Mouse (Mus musculus): ENCODE results near the gene 1700024G13Rik. TPM values are rescaled to one million over a fixed set of nuclear protein-coding genes. Genes with fewer than 3 reads are reported as not detected.
A peak's percentile ranks its signal among the peaks of the same experiment; 100 is the strongest.
"Not testable (repeated sequence)": the region's sequence is repeated elsewhere in the genome, so short reads cannot be mapped to it uniquely, and the experiment has no call there.

Gene 1700024G13Rik
- polyA plus RNA-seq (2015; fragmentation: Nextera tagmentation; extraction: Ambion mirVana) = not detected in 2 replicates

- Histone ChIP-seq H3K4me1 (replicated peaks) (no peaks in the 10 kb centered on the region), H3K4me2 (replicated peaks) (no peak within 1 kb of the TSS), H3K27ac (no peak within 1 kb of the TSS), H3K27me3 (replicated peaks) (no peaks in the 10 kb centered on the region; the same call in 1 of the 2 replicates), H3K36me3 (no peaks in the 10 kb centered on the region), H3K4me3 (replicated peaks) (no peak within 1 kb of the TSS), H3K9ac (no peak within 1 kb of the TSS), H3K9me3 (no peaks in the 10 kb centered on the region)
- peak; percentile 95 for ATAC-seq
- 3% methylated on average over 13 of the region's 13 CpGs for WGBS
These were observed at the start of gene 1700024G13Rik for GRCm38 (mm10) chr14:32388196-32388595. TSS of gene 1700024G13Rik (minus strand) at chr14:32388391.

- Histone ChIP-seq H3K4me2 (replicated peaks) (no peak overlapping the region), H3K27me3 (replicated peaks) (no peaks in the 10 kb centered on the region), H3K36me3 (no peaks in the 10 kb centered on the region), H3K4me3 (replicated peaks) (no peak overlapping the region), H3K9ac (no peak overlapping the region), H3K4me1 (replicated peaks) (no peaks in the 10 kb centered on the region), H3K27ac (0 out of 2 replicates have a peak overlapping the region, but pooled peaks have one; percentile 38), H3K9me3 (no peaks in the 10 kb centered on the region)
- WGBS = 38% methylated on average over 5 of the region's 5 CpGs
- 0 out of 2 replicates have a peak, but pooled peaks have one; percentile 31 for ATAC-seq
These were observed 49.2 kb upstream of the 1700024G13Rik start for GRCm38 (mm10) chr14:32437352-32437793.

GRCm38 (mm10) chr14:32429030-32429602, 40.9 kb upstream of the 1700024G13Rik start:
- no peak overlapping the region for H3K4me2 ChIP-seq (replicated peaks)
- WGBS = 41% methylated on average over 8 of the region's 8 CpGs
- H3K4me1 ChIP-seq (replicated peaks) = no peaks in the 10 kb centered on the region
- no peaks in the 10 kb centered on the region for H3K27me3 ChIP-seq (replicated peaks)
- no peak overlapping the region for H3K4me3 ChIP-seq (replicated peaks)
- no peak overlapping the region for H3K27ac ChIP-seq
- H3K36me3 ChIP-seq = no peaks in the 10 kb centered on the region
- no peak for ATAC-seq
- H3K9ac ChIP-seq = no peak overlapping the region
- no peaks in the 10 kb centered on the region for H3K9me3 ChIP-seq

- H3K9ac ChIP-seq = no peak overlapping the region
- no peaks in the 10 kb centered on the region for H3K9me3 ChIP-seq
- no peak for ATAC-seq
- H3K36me3 ChIP-seq = no peaks in the 10 kb centered on the region
- H3K27me3 ChIP-seq (replicated peaks) = no peaks in the 10 kb centered on the region
- no peak overlapping the region for H3K4me2 ChIP-seq (replicated peaks)
- WGBS = 88% methylated on average over 7 of the region's 7 CpGs
- no peak overlapping the region for H3K27ac ChIP-seq
- H3K4me1 ChIP-seq (replicated peaks) = no peaks in the 10 kb centered on the region
- H3K4me3 ChIP-seq (replicated peaks) = no peak overlapping the region
These were observed 35.8 kb upstream of the 1700024G13Rik start for GRCm38 (mm10) chr14:32423946-32424345.

- Histone ChIP-seq H3K4me1 (replicated peaks) (no peaks in the 10 kb centered on the region), H3K9me3 (no peaks in the 10 kb centered on the region), H3K27ac (no peak overlapping the region), H3K36me3 (no peaks in the 10 kb centered on the region), H3K9ac (no peak overlapping the region), H3K4me2 (replicated peaks) (no peak overlapping the region), H3K4me3 (replicated peaks) (no peak overlapping the region), H3K27me3 (replicated peaks) (no peaks in the 10 kb centered on the region)
- ATAC-seq = no peak
- 71% methylated on average over 11 of the region's 11 CpGs for WGBS
These were observed 30.6 kb upstream of the 1700024G13Rik start for GRCm38 (mm10) chr14:32418747-32419146.

- no peak overlapping the region for H3K4me3 ChIP-seq (replicated peaks)
- H3K4me2 ChIP-seq (replicated peaks) = no peak overlapping the region
- no peaks in the 10 kb centered on the region for H3K36me3 ChIP-seq
- 83% methylated on average over 5 of the region's 5 CpGs for WGBS
- H3K4me1 ChIP-seq (replicated peaks) = no peaks in the 10 kb centered on the region
- H3K27me3 ChIP-seq (replicated peaks) = no peaks in the 10 kb centered on the region
- H3K9ac ChIP-seq = no peak overlapping the region
- H3K27ac ChIP-seq = no peak overlapping the region
- no peak for ATAC-seq
- H3K9me3 ChIP-seq = no peaks in the 10 kb centered on the region
These were observed 23.9 kb upstream of the 1700024G13Rik start for GRCm38 (mm10) chr14:32412075-32412474.

GRCm38 (mm10) chr14:32410084-32410483, 21.9 kb upstream of the 1700024G13Rik start:
- Histone ChIP-seq H3K27me3 (replicated peaks) (no peaks in the 10 kb centered on the region), H3K4me2 (replicated peaks) (no peak overlapping the region), H3K36me3 (no peaks in the 10 kb centered on the region), H3K4me1 (replicated peaks) (no peaks in the 10 kb centered on the region), H3K9ac (no peak overlapping the region), H3K27ac (no peak overlapping the region), H3K9me3 (no peaks in the 10 kb centered on the region), H3K4me3 (replicated peaks) (no peak overlapping the region)
- WGBS = 86% methylated on average over 5 of the region's 5 CpGs
- no peak for ATAC-seq

- WGBS = 38% methylated on average over 1 of the region's 1 CpGs
- H3K9ac ChIP-seq; H3K27ac ChIP-seq; H3K9me3 ChIP-seq; H3K36me3 ChIP-seq; H3K27me3 ChIP-seq (replicated peaks); ATAC-seq; H3K4me2 ChIP-seq (replicated peaks); H3K4me1 ChIP-seq (replicated peaks); H3K4me3 ChIP-seq (replicated peaks): not testable (repeated sequence)
These were observed 17.2 kb upstream of the 1700024G13Rik start for GRCm38 (mm10) chr14:32405399-32405798.

- ATAC-seq = no peak
These were observed 6.6 kb downstream of the 1700024G13Rik start for GRCm38 (mm10) chr14:32381619-32382018.

GRCm38 (mm10) chr14:32381066-32381465, 7.1 kb downstream of the 1700024G13Rik start:
- no peak overlapping the region for H3K9ac ChIP-seq
- H3K27ac ChIP-seq = no peak overlapping the region
- H3K36me3 ChIP-seq = no peaks in the 10 kb centered on the region
- H3K27me3 ChIP-seq (replicated peaks) = peaks cover 18% of the 10 kb centered on the region
- H3K4me2 ChIP-seq (replicated peaks) = no peak overlapping the region
- ATAC-seq = no peak
- H3K4me3 ChIP-seq (replicated peaks) = no peak overlapping the region
- no peaks in the 10 kb centered on the region for H3K4me1 ChIP-seq (replicated peaks)
- 29% methylated on average over 7 of the region's 7 CpGs for WGBS
- H3K9me3 ChIP-seq = no peaks in the 10 kb centered on the region

More at GRCm38 (mm10) chr14:32381619-32382018, 6.6 kb downstream of the 1700024G13Rik start:
- Histone ChIP-seq H3K4me3 (replicated peaks) (no peak overlapping the region), H3K4me1 (replicated peaks) (no peaks in the 10 kb centered on the region), H3K27me3 (replicated peaks) (peaks cover 18% of the 10 kb centered on the region), H3K36me3 (no peaks in the 10 kb centered on the region), H3K4me2 (replicated peaks) (no peak overlapping the region), H3K27ac (no peak overlapping the region), H3K9ac (no peak overlapping the region), H3K9me3 (no peaks in the 10 kb centered on the region)
- 48% methylated on average over 15 of the region's 15 CpGs for WGBS

- 37% methylated on average over 3 of the region's 3 CpGs for WGBS
- peaks cover 18% of the 10 kb centered on the region for H3K27me3 ChIP-seq (replicated peaks)
- no peaks in the 10 kb centered on the region for H3K36me3 ChIP-seq
- H3K9me3 ChIP-seq = no peaks in the 10 kb centered on the region
- no peak overlapping the region for H3K9ac ChIP-seq
- H3K27ac ChIP-seq = no peak overlapping the region
- H3K4me1 ChIP-seq (replicated peaks) = no peaks in the 10 kb centered on the region
- H3K4me2 ChIP-seq (replicated peaks) = no peak overlapping the region
- ATAC-seq = no peak
- H3K4me3 ChIP-seq (replicated peaks) = no peak overlapping the region
These were observed 8.1 kb downstream of the 1700024G13Rik start for GRCm38 (mm10) chr14:32380099-32380480.

- H3K4me3 ChIP-seq (replicated peaks) = no peak overlapping the region
- no peak for ATAC-seq
- no peak overlapping the region for H3K4me2 ChIP-seq (replicated peaks)
- peaks cover 18% of the 10 kb centered on the region for H3K27me3 ChIP-seq (replicated peaks)
- H3K9ac ChIP-seq = no peak overlapping the region
- WGBS = 21% methylated on average over 22 of the region's 22 CpGs
- H3K4me1 ChIP-seq (replicated peaks) = no peaks in the 10 kb centered on the region
- H3K36me3 ChIP-seq = no peaks in the 10 kb centered on the region
- no peaks in the 10 kb centered on the region for H3K9me3 ChIP-seq
- no peak overlapping the region for H3K27ac ChIP-seq
These were observed 8.6 kb downstream of the 1700024G13Rik start for GRCm38 (mm10) chr14:32379395-32380098.

- Histone ChIP-seq H3K27ac (no peak overlapping the region), H3K4me3 (replicated peaks) (no peak overlapping the region), H3K4me1 (replicated peaks) (no peaks in the 10 kb centered on the region), H3K9ac (no peak overlapping the region), H3K4me2 (replicated peaks) (no peak overlapping the region), H3K36me3 (no peaks in the 10 kb centered on the region), H3K27me3 (replicated peaks) (no peaks in the 10 kb centered on the region), H3K9me3 (no peaks in the 10 kb centered on the region)
- 69% methylated on average over 2 of the region's 2 CpGs for WGBS
- peak; percentile 93 for ATAC-seq
These were observed 15.7 kb downstream of the 1700024G13Rik start for GRCm38 (mm10) chr14:32372510-32372909.
